Mouse (Mus musculus) embryonic fibroblast, embryonic 13.5 days (primary cell): Measurements from ENCODE around the gene Rab14.

Experiments
- CTCF ChIP-seq: IDR thresholded peaks from 2 replicates; pipeline ENCODE4 v1.5.1; 2011; ENCODE audit warnings: mild to moderate bottlenecking, control low read depth, low read length, moderate library complexity, borderline replicate concordance; ENCODE audit not compliant: insufficient read depth
- POLR2A ChIP-seq: IDR thresholded peaks from 2 replicates; pipeline ENCODE4 v1.6.1; 2011; ENCODE audit warnings: low read depth, mild to moderate bottlenecking, control low read depth, low read length, moderate library complexity

GRCm38 (mm10) chr2:35131491-35131890 is 69.4 kb downstream of the Rab14 start:
- no peak for TF ChIP-seq CTCF
- no peak for TF ChIP-seq POLR2A
